Mouse (Mus musculus) ES-E14 (cell line): ENCODE data around the gene Hoxa13. TPM values are rescaled to one million over a fixed set of nuclear protein-coding genes. Genes with fewer than 3 reads are reported as not detected.
A peak's percentile ranks its signal among the peaks of the same experiment; 100 is the strongest.

Experiments used
- DNase-seq: peaks from one replicate; pipeline ENCODE4 v3.0.0-alpha.2; 2013; ENCODE audit warnings: low read depth, low spot score
- H3K27ac ChIP-seq: 2 replicates; pipeline ENCODE4 v1.5.1; 2012; ENCODE audit warnings: low read depth, mild to moderate bottlenecking, low read length, moderate library complexity, mixed read lengths; ENCODE audit not compliant: poor library complexity, insufficient read depth, severe bottlenecking
- H3K36me3 ChIP-seq: 2 replicates; pipeline ENCODE4 v1.6.1; 2012; ENCODE audit warnings: mild to moderate bottlenecking, low read length, moderate library complexity, mixed read lengths; ENCODE audit not compliant: control insufficient read depth, poor library complexity, insufficient read depth, severe bottlenecking
- H3K4me1 ChIP-seq, 2 experiments: fragments of 150-350 bp in 1 of 2; sonication (generic) in 1 of 2; 2 replicates each; pipeline ENCODE4 v1.6.1; 2012; ENCODE audit warnings: low read length in 2 of 2, mild to moderate bottlenecking in 1 of 2, mixed read lengths in 1 of 2; ENCODE audit not compliant: control insufficient read depth in 2 of 2, insufficient read depth in 2 of 2, poor library complexity in 1 of 2
- H3K4me3 ChIP-seq, 2 experiments: fragments of 150-350 bp in 1 of 2; sonication (generic) in 1 of 2; 2 replicates each; pipeline ENCODE4 v1.5.1; 2012; ENCODE audit warnings: low read length in 2 of 2, low read depth in 1 of 2, mild to moderate bottlenecking in 1 of 2, mixed read lengths in 1 of 2; ENCODE audit not compliant: insufficient read depth in 1 of 2, poor library complexity in 1 of 2, severe bottlenecking in 1 of 2
- H3K9ac ChIP-seq: 2 replicates; pipeline ENCODE4 v1.6.1; 2012; ENCODE audit warnings: low read depth, mild to moderate bottlenecking, low read length, mixed read lengths; ENCODE audit not compliant: poor library complexity, insufficient read depth, severe bottlenecking
- H3K9me3 ChIP-seq: fragments of 150-350 bp; sonication (generic); 2 replicates; pipeline ENCODE4 v1.6.1; 2012; ENCODE audit warnings: low read depth, mild to moderate bottlenecking, low read length; ENCODE audit not compliant: control insufficient read depth, insufficient read depth
- CHD2 ChIP-seq: IDR thresholded peaks from 2 replicates; pipeline ENCODE4 v1.6.1; 2014; ENCODE audit warnings: mild to moderate bottlenecking, low read depth, low read length, inconsistent platforms
- HCFC1 ChIP-seq: IDR thresholded peaks from 2 replicates; pipeline ENCODE4 v1.6.1; 2012; ENCODE audit warnings: low read length, inconsistent platforms, borderline replicate concordance; ENCODE audit not compliant: insufficient read depth
- MAFK ChIP-seq: IDR thresholded peaks from 2 replicates; pipeline ENCODE4 v1.6.1; 2014; ENCODE audit warnings: mild to moderate bottlenecking, low read depth, low read length, inconsistent platforms; ENCODE audit not compliant: insufficient read depth
- ZC3H11A ChIP-seq: IDR thresholded peaks from 2 replicates; pipeline ENCODE4 v1.6.1; 2012; ENCODE audit warnings: low read depth, mild to moderate bottlenecking, inconsistent platforms, low read length, borderline replicate concordance
- ZNF384 ChIP-seq: IDR thresholded peaks from 2 replicates; pipeline ENCODE4 v1.6.1; 2012; ENCODE audit warnings: low read depth, low read length, inconsistent platforms
- in situ Hi-C, 2 experiments: fragments of 600-800 bp; cut with MboI; formaldehyde crosslinking; loops; one replicate each; pipeline ENCODE4 v1.15.1; 2025; ENCODE audit warnings: low sequenced_read_pairs in 2 of 2, inconsistent platforms in 1 of 2; ENCODE audit not compliant: unreplicated experiment in 2 of 2
- total RNA-seq: library from RNA; depleted of rRNA; stranded (reverse); fragments of 300-350 nt; gene quantifications from 2 replicates; pipeline ENCODE4 v1.2.3, GENCODE M21; 2012

Hoxa13 gene
- total RNA-seq, 1 experiment, result 0.40 TPM

DNA sequence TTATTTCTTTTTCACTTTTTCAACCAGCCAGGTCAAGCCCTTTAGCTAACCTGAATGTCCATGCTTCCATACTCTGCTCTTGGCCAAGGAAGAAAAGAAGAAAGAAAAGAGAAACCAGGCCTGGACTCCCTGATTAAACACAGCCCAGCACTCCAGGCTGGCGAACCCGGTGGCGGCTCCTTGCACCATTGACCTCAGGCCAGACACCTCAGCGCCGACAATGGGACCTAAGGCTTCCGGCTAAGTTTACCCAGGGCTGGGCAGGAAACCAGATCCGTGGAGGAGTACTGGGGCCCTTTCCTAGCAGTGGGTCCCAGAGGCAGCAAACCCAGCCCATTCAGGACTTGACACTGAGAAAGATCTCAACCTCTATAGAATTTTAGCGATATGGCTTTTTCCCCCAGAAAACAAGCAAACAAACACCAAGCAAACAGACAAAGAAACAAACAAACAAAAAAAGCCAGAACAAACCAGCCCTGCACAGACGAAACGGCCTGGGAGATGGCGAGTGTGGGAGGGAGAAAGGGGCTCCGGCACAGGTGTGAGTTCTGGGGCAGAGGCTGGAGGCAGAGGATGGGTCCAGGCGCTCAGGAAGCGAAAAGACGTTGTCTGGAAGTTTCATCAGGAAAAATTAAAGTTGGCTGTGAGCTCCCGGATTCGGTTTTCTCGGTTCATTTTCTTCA, 28.7 kb downstream of the Hoxa13 start:
- Histone ChIP-seq H3K27ac (no peak overlapping the region), H3K36me3 (no peaks in the 10 kb centered on the region), H3K4me3 (no peak overlapping the region), H3K9me3 (no peaks in the 10 kb centered on the region), H3K4me1 (peaks cover 0 to 5% of the 10 kb centered on the region in 2 experiments; a peak in 1 of 4 replicates), H3K9ac (no peak overlapping the region)
- no peak for TF ChIP-seq CHD2
- no peak for DNase-seq
- in situ Hi-C loops, result no loop called here

DNA sequence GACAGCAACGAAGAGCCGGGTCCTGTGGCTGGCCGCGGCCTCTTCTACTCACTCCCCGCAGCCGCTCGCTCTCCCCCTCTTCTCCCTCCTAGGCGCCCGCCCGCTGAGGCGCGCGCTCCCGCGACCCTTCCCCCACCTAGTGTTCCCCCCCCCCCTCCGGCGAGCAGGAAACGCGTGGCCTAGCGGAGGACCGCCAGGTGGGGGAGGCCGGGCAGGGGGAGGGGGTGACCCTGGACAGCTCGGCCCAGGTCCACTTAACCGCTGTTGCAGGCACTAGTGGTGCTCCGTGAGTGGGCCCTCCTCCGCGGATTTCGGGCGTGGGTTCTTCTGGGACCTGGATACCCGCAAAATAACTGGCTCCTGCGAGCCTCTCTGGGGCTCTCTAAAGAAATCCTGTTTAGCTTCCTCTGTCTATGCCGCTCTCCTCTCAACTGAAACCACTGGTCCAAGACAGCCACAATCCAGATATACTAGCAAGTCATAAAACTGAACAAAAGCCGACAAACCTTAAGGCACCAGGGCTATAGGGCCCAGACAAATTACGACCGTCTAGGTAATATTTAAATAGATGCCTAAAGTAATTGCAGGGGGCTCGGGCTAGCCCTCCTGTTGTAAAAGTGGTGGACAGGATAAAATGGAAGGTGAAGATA, 30.0 kb downstream of the Hoxa13 start, which contains the start of gene Hoxa9:
Hoxa9 (minus strand) TSS at position 574 of the 650 bp plus-strand sequence.
- Histone ChIP-seq H3K4me3 (peak within 1 kb of the TSS in 1 of 2 experiments; percentile 11; a peak in 1 of 4 replicates), H3K36me3 (no peaks in the 10 kb centered on the region), H3K9me3 (no peaks in the 10 kb centered on the region), H3K9ac (no peak within 1 kb of the TSS), H3K4me1 (peaks cover 0 to 5% of the 10 kb centered on the region in 2 experiments; a peak in 1 of 4 replicates), H3K27ac (no peak within 1 kb of the TSS)
- in situ Hi-C loops, result no loop called here
- TF ChIP-seq ZC3H11A (no peak), ZNF384 (no peak), HCFC1 (no peak), CHD2 (no peak), MAFK (no peak)
- no peak for DNase-seq

DNA sequence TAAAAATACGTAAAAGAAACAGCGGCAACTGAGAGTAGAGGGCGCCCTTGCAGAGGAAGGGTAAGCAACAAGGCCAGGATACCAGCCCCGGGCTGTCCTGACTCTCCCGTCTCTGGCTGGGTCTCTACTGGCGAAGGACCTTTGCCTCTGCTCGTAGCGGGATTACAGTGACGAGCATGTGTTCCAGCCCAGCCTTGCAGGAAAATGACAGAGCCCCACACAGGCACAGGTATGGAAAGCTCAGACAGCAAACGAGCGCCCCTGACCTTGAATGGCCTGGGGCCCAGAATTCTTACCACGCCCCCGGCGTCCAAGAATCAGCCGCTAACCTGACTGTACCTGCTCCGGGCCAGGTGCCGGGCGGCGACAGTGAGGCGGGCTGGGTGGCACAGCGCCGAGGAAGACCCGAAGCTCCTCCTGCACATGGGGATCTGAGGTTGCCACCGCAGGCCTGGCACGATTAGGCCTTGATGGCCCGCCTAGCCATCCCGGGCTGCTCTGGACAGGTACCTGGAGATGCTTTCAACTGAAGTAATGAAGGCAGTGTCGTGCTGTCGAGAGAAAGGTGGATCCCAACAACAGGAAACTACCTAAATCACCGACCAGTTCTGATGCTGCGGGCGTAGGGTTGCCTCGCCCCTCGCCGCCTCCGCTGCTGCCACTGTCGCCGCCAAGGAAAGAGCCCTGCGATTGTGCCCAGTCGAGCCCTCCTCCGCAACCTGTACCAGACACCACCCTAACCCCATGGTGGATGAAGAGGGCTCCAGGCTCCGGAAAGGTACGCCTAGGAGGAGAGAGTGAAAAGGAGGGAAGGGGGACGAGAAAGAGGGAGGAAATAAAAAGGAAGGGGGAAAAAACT, 30.9 kb downstream of the Hoxa13 start:
- no peak for DNase-seq
- no peak overlapping the region for H3K27ac ChIP-seq
- peaks cover 0 to 5% of the 10 kb centered on the region in 2 experiments; a peak in 1 of 4 replicates for H3K4me1 ChIP-seq
- no peak for TF ChIP-seq HCFC1
- no peak for TF ChIP-seq ZC3H11A
- TF ChIP-seq ZNF384, result no peak
- no peak for TF ChIP-seq MAFK
- TF ChIP-seq CHD2, result no peak
- peak overlapping the region in 1 of 2 experiments; percentile 11; a peak in 1 of 4 replicates for H3K4me3 ChIP-seq
- H3K36me3 ChIP-seq, result no peaks in the 10 kb centered on the region
- no peaks in the 10 kb centered on the region for H3K9me3 ChIP-seq
- in situ Hi-C loops, result loop anchor here (10.0 kb wide), 3 partner anchors 65 to 1055 kb away; partner anchors contain the start of gene Hoxa2 (in 2 of the 2)
- no peak overlapping the region for H3K9ac ChIP-seq

DNA sequence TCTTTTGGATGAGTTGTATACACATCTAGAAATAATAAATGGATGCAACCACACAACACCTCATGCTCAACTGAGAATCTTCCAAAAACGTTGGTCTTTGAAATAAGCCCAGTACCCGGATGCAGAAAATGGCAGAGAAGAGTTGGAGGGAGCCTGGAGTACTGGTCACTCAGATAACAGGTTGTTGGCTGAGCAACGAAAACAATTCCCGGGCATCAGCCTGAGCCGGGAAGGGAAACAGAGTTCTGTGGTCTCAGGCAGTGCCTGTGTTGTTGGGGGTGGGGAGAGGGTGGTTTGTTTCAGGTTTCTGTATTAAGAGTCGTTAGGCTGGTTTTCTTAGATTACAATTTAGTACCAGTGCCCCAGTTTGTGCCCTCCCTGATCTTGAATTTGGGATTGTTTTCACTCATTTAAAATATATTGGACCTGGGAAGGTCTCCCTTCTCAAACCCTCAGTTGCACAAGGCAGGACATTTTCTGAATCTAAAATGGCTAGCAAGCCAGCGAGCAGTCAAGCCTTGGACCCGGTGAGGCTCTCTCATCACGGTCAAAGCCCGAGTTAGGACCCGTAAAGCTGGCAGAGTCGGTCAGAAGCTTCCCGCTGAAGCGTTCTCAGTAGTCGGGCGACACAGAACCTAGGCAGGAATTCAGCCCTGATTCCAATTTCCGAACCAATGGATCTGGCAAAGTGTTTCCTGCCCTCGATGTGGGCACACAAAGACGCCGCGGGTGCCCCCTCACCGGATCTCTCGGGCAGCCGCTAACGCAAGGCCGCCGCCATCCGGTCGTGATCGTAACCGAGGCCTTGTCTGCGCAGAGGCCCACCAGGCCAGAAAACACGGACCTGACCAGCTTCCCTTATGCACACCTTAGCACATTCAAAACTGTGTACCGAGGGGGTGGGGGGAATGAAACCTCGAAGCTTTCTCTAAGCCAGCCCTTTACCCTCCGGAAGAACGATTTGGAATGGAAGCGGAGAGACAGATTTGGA, 31.9 kb downstream of the Hoxa13 start:
- peaks cover 0 to 5% of the 10 kb centered on the region in 2 experiments; a peak in 1 of 4 replicates for H3K4me1 ChIP-seq
- no peaks in the 10 kb centered on the region for H3K36me3 ChIP-seq
- H3K4me3 ChIP-seq, result no peak overlapping the region
- no peaks in the 10 kb centered on the region for H3K9me3 ChIP-seq
- TF ChIP-seq ZC3H11A (no peak), MAFK (no peak), HCFC1 (no peak), ZNF384 (no peak), CHD2 (no peak)
- DNase-seq, result no peak
- H3K27ac ChIP-seq, result no peak overlapping the region
- in situ Hi-C loops, result loop anchor here (10.0 kb wide), 3 partner anchors 64 to 1054 kb away; partner anchors contain the start of gene Hoxa2 (in 2 of the 2)
- no peak overlapping the region for H3K9ac ChIP-seq
